Mouse (Mus musculus) A20 (cell line): Measurements from ENCODE around the gene Olfr1423.
"Not testable (repeated sequence)": the region's sequence is repeated elsewhere in the genome, so short reads cannot be mapped to it uniquely, and the experiment has no call there.

ENCODE experiments used
- DNase-seq: peaks from one replicate; pipeline ENCODE4 v3.0.0-alpha.2; 2011; ENCODE audit warnings: low read depth, low spot score

The Olfr1423 gene

GRCm38 (mm10) chr19:12007105-12007931 is 33.8 kb downstream of the Olfr1423 start:
- peak; percentile 93 for DNase-seq

- peak; percentile 88 for DNase-seq
Observed at GRCm38 (mm10) chr19:12006361-12006947, 34.7 kb downstream of the Olfr1423 start.

GRCm38 (mm10) chr19:12005376-12006360 is 35.4 kb downstream of the Olfr1423 start:
- peak; percentile 95 for DNase-seq

GRCm38 (mm10) chr19:12004216-12005008 is 36.7 kb downstream of the Olfr1423 start:
- DNase-seq, result peak; percentile 69

- no peak for DNase-seq
Observed at GRCm38 (mm10) chr19:12003568-12003967, 37.5 kb downstream of the Olfr1423 start.

- no peak for DNase-seq
Observed at GRCm38 (mm10) chr19:12002791-12003190, 38.3 kb downstream of the Olfr1423 start.

- peak; percentile 87 for DNase-seq
Observed at GRCm38 (mm10) chr19:12002125-12002524, 39.0 kb downstream of the Olfr1423 start.

GRCm38 (mm10) chr19:12001686-12002085 is 39.4 kb downstream of the Olfr1423 start:
- DNase-seq, result no peak

GRCm38 (mm10) chr19:11995722-11996448 is 45.2 kb downstream of the Olfr1423 start:
- DNase-seq, result no peak

GRCm38 (mm10) chr19:11994703-11995431 is 46.2 kb downstream of the Olfr1423 start:
- no peak for DNase-seq

- no peak for DNase-seq
Observed at GRCm38 (mm10) chr19:11992441-11993029, 48.6 kb downstream of the Olfr1423 start.

GRCm38 (mm10) chr19:11992034-11992433 is 49.1 kb downstream of the Olfr1423 start:
- no peak for DNase-seq

- DNase-seq, result peak; percentile 75
Observed at GRCm38 (mm10) chr19:11989334-11989733, 51.8 kb downstream of the Olfr1423 start.

- DNase-seq, result no peak
Observed at GRCm38 (mm10) chr19:11987841-11988240, 53.3 kb downstream of the Olfr1423 start.

- not testable (repeated sequence) for DNase-seq
Observed at GRCm38 (mm10) chr19:11984614-11985013, 56.5 kb downstream of the Olfr1423 start.
